Mouse (Mus musculus): ENCODE data around the gene Cnbd2.
"Not testable (repeated sequence)": the region's sequence is repeated elsewhere in the genome, so short reads cannot be mapped to it uniquely, and the experiment has no call there.

The Cnbd2 gene

DNA sequence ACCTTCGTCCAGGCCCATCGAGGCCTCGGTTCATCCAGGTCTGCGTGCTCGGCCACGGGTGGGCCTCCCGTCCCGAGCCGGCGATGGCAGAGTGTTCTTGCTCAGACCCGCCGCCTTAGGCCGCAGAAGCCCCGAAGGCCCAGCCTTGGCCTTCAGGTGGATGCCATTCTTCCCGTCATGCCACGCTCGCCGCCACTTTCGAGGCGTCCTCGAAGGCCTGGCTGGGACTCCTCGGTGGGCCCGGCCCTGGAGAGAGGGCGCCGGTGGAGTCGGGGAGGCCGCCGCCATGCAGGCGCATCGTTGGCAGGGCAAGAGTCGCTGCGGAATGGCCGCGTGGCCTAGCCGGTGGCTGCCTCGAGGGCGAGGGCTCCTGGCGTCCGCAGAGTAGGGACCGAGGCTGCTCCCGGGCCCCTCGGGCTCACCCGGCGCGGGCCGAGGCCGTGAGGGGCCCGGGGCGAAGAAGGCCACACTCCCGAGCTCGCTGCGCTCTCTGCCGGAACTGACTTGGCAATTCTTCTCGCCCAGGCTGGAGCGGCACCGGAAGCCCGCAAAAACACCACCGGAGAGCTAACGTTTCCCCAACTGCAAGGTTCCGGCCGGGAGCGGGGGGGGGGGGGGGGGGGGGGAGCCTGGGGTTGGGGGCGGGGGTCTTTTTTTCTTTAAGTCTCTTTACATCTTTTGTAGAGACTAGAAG, 80.5 kb downstream of the Cnbd2 start:
- DNase-seq (ENCODE audit: low read depth) = peak; percentile 59

DNA sequence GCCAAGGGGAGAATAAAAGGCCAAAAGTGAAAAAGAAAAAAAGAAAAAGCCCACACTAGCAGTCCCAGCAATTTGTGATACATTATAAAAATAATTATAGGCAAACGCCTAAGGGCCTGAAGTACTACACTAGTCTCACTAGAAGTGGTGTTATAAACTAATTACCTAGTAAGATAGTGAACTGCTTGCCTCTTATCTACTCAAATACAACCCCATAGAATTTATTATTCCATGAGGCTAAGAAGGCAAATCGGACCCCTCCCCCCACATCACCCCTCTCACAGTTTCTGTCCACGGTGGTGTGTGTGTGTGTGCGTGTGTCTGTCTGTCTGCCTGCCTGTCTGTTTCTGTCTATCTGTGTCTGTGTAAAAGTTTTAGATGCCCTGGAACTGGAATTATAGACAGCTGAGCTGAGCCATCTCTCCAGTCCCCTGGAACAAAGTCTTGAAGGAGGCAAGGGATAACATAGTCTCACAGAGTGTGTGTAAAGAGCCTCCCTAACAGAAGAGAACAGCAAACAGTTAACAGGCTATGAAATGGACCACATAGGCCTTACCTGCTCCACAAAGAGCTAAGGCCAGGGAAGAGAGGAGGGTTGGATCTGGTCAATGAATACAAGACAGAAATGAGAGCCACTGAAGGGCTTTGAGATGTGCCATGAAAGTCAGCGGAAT, 81.2 kb downstream of the Cnbd2 start:
- peak; percentile 10 for DNase-seq (ENCODE audit: low read depth)

DNA sequence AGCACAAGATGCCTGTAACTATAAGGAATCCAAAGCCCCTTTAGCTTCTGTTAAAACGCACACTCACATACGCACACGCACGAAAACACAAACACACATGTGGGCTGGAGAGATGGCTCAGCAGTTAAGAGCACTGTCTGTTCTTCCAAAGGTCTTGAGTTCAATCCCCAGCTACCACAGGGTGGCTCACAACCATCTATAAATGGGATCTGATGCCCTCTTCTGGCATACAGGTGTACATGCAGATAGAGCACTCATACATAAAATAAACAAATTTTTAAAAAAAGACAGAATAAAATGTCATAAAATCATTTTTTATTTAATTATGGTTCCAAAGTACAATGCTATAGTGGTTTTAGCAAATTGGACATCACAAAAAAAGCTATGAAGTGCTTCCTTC, 82.2 kb downstream of the Cnbd2 start:
- no peak for DNase-seq (ENCODE audit: low read depth)

DNA sequence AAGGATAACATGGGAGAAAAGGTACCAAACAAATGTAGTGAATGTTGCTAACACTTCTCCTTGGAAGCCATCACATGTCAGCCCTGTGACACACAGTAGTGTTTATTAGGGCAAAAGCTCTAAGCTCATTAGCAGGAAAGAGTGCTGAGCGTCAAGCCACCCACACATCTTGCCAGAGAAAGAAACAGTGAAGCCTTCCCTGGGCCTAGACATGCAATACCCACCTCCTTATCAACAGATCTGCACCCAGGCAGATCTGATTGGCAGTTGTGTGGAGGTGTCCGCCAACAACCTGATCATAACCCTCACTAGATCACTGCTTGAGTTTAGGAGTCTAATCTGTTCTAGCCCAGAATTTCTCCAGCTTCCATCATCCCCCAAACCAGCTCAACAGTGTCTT, 84.0 kb downstream of the Cnbd2 start:
- DNase-seq (ENCODE audit: low read depth) = no peak

DNA sequence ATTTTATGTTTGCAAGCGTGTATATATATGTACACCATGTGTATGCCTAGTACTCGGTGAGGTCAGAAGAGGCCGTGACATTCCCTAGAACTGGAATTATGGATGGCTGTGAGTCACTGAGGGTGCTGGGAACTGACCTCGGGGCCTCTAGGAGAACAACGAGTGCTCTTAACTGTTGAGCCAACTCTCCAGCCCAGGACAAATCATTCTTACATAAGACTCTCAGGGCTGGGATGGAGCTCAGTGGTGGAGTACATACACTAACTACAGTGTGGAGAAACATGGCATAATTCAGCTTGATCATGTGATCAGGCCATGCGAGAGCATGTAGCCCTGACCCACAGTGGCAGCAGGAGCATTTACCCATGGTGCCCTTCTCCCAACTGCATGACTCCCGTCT, 85.9 kb downstream of the Cnbd2 start:
- no peak for DNase-seq (ENCODE audit: low read depth)

DNA sequence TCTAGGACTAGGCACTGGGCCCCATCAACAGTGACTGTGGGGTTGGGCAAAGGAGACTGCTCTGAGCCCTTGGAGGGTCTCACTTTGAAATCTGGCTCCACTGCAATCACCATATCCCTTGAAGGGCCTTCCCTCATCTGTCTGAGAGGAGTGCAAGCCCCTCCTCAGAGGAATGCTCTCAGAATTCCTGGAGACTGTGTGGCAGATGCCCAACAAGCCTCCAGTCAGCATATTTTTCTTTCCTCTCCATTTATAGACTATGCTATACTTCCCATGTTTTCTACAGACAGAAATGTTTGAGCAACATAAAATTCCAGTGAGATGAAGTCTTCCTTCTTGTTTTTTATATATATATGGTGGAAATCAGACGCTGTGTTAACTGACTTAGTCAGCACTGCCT, 87.4 kb downstream of the Cnbd2 start:
- DNase-seq (ENCODE audit: low read depth) = no peak

DNA sequence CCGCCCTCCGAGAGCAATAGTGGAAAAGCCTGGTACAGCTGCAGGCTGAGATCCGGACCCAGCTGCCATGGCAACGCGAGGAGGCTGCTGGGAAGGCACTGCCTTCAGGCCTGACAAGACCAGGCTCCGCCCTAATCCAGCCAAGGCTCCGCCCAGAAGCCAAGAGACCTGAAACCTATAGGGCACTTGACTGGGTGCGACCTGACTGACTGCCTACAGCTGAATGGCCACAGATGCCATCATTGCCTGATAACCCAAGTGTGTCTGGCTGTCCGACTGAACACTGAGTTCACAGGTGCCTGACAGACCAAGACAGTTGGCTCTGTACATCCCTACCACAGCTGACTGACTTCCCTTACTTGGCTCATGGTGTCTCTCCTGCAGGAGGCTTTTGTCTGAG, 89.2 kb downstream of the Cnbd2 start:
- DNase-seq (ENCODE audit: low read depth) = peak; percentile 65

DNA sequence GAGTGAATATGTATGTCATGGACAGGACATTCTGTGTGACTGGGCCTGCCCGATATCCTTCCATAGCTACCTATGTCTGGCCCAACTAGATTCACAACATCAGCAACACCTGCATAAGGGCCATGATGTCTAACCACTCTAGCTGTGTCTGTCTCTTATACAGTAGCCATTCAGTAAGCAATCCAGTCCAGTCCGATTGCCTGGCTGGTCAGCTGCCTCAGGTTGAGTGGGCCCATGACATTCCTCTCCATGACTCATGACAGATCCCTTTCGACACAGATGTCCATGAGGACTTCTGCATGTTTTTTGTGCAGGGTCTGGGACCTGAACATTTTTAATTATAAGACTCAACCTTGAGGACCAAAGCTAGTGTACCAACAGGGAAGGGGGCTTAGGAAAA, 89.9 kb downstream of the Cnbd2 start:
- DNase-seq (ENCODE audit: low read depth) = no peak

DNA sequence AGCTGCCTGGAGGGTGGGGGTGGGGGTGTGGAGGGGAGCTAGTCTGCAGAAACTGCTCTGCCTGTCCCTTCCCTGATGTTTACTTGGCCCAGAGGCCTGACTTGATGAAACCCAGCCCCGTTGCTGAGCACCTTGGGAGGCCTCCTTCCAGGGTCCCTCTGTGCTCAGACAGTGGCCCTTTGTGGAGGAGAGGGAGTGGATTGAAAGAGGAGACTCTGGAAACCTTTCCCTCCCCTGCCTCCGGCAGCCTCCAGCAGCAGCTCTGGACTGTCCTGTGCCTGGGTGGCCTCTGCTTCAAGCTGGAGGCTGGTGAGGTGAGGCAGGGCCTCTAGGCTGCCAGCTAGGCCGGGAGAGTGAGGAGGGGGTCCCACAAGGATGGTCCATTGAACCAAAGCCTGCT, 94.9 kb downstream of the Cnbd2 start:
- DNase-seq (ENCODE audit: low read depth) = no peak

DNA sequence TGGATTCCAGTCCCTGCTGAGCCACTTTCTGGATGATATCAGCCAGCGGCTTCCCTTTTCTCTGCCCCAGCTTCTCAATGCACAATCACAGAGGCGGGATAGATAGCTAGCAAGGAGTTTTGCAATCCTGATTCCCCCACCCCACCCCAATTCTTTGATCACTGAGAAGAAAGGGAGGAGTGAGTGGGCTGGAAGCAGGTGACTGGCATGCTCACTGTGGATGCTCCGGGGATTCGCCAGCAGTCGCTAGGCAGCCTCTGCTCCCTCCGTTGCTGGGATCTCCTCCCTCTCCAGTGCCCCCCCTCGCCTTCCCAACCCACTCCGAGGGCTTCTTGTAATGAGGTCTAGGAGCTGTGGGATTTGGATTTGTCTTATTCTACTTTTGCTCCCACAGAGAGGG, 96.1 kb downstream of the Cnbd2 start:
- DNase-seq (ENCODE audit: low read depth) = no peak

DNA sequence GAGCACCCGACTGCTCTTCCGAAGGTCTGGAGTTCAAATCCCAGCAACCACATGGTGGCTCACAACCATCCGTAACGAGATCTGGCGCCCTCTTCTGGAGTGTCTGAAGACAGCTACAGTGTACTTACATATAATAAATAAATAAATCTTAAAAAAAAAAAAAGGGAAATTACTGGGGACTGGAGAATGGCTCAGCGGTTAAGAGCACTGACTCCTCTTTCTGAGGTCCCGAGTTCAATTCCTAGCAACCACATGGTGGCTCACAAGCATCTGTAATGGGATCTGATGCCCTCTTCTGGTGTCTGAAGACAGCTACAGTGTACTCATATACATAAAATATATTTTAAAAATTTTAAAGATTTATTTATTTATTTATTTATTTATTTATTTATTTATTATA, 99.2 kb downstream of the Cnbd2 start:
- DNase-seq (ENCODE audit: low read depth) = not testable (repeated sequence)

DNA sequence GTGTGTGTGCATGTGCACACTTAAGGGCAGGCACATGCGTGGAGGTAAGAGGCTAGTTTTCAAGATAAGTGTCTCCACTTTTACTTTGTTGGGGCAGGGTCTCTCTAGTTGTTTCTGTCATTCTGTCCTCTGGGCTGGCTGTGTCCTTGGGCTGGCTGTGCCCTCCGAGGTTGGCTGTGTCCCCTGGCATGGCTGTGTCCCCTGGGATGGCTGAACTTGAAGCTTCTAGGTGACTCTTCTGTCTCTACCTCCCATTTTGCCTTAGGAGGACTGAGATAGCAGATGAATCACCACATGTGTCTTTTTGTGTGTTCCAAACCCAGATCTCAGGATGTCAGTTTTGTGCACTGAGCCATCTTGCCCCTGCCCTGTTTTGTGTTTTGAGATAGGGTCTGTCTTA, 102.9 kb downstream of the Cnbd2 start:
- DNase-seq (ENCODE audit: low read depth) = no peak

DNA sequence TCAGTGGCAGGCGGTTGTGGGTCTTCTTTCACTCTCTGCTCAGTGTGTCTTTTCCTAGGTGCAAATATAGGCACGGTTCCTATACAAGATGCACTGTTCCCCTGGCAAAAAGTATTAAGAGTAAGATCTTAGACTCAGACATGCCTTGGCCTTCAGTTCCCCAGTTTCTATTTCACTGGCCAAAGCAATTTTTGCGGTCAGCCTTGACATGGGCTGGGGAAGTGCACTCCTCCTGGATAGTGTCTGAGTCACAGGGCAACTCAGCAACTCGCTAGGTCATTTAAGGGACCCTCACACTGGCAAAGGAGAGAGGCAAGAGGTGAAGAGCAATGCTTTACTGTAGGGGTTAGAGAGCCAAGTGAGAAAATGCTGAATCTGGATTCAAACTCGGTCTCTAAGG, 103.6 kb downstream of the Cnbd2 start:
- no peak for DNase-seq (ENCODE audit: low read depth)

DNA sequence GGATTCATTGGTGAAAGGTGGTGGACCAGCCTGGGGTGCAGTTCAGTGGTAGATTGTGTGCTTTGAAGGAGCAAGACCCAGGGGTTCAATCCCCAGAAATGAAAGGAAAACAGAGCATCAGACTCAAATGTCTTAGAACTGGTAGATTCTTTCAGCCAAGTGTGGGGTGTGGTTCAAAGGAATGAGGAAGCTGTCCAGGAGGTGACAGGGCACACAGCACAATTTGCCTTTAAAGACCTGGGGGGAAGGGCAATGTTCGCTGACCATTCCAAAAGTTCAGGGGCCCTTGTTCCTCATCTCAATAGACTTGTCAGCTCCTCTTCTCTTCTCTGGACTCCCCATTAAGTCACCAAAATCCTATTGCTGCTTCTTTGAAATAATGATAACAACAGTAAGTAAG, 105.1 kb downstream of the Cnbd2 start:
- DNase-seq (ENCODE audit: low read depth) = no peak

DNA sequence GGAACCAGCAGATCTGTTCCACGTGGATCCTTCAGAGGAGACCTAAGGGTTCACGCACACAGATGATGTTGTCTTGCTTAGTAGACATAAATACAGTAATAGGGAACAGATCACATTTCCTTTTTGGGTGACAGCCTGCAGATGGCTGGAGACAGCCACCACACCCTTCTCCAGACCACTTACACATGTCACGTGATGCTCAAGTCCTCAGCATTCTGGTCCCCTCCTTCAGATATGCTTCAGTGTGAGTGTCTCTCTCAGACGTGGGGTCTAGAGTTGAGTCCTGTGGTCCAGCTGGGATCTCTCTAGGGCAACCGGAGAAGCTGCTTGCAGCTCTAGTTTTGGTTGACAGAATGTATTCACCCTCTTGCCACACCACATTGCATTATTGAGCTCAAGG, 106.4 kb downstream of the Cnbd2 start:
- DNase-seq (ENCODE audit: low read depth) = no peak

DNA sequence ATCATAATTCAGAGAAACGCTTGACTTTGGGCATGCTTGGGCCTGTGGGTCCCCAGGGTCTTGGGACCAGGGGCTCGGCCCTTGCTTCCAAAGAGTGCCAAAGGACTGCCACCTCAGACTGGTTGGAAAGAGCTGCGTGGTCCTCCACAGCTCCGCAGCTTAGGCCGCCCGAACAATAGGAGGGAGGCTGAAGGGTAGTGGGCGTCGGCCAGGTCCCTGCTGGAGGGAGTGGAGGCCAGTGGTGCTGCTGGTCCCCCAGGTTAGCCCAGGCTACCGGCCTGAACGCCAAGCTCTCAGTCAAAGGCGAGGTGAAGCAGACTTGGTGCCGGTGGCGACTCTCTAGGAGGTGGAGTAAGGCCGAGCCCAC, 108.2 kb downstream of the Cnbd2 start:
- DNase-seq (ENCODE audit: low read depth) = no peak

DNA sequence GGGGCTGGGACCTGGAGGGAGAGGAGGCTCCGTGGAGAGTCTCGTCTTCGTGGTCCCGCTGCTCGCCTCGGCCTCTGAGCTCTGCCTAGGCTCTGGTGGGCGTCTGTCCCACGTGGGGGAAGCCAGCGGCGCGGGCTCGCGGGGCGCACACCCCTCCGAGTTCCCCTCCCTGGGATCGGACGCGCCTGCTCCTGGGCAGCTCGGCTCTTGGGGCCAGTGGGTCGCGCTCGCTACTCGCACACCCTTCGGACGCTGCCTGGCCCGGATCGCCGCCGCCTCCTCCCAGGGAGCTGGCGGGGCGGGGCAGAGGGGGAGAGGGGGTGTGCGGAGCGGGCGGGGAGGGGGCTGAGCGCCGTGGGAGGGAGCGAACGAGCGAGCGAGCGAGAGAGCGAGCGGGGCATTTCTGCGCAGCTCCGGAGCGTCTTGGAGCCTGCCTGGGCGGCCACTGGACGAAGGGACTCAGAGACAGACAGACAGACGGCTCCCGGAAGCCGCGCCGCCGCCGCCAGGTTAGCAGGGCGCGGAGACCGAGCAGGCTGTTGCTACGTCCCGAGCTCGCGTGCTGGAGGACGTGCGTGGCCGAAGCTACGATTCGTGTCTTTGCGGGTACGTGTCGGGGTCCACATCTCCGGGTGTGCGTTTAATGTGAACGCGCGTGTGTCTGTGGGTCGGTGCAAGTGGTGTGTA, 108.7 kb downstream of the Cnbd2 start, which contains the start of gene Epb41l1:
TSS of gene Epb41l1 (plus strand) at position 216 of the 687 bp plus-strand sequence.
- no peak for DNase-seq (ENCODE audit: low read depth)

DNA sequence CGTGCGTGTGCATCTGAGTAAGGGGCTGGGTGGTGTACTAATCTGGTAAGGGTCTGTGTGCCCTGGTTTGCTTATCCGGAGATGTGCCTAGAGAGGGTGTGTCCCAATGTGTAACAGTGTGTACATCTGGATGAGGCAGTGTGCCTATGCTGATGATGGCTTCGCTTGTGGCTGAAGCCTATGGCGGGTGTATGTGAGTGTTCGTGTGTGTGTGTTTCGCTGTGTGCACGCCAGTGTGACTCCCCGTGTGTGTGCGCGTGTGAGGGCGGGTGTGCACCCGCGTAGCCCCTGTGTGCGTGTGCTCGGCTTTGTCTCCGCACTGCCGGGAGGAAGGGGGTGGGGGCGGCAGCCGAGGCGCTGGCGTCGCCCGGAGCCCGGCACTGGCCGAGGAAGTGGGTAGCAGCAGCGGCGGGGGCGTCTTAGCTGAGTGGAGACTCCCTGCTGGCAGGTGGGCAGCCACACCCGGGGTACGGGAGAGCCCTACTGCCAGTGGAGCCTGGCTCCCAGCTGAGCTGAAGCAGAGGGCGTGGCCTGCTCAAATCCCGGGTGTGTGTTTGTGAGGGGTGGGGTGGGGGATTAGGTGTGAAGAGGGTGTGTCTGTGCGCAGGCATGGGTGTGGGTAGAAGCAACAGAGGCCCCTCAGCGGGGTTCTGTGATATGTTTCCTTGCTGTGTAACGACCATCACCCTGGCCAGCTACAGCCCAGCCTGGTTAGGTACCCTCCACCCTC, 109.4 kb downstream of the Cnbd2 start:
- no peak for DNase-seq (ENCODE audit: low read depth)

DNA sequence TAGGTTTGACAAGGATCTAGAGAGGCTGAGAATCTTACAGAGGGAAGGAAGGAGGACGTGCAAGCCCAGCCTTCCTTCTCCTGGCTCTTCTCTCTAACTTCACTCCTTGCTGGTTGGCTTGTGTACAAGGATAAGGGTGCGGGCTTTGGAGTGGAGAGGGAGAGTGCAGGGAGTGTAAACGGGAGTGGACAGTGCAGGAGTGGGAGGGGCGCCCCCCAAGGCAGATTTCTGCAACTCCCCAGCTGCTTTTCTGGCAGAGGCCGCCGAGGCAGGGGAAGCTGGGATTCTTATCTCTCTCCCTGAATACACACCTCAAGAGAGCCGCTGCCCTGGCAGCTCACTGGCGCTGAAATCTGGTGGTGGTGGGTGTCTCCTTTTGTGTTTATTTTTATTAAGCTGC, 110.5 kb downstream of the Cnbd2 start:
- no peak for DNase-seq (ENCODE audit: low read depth)

DNA sequence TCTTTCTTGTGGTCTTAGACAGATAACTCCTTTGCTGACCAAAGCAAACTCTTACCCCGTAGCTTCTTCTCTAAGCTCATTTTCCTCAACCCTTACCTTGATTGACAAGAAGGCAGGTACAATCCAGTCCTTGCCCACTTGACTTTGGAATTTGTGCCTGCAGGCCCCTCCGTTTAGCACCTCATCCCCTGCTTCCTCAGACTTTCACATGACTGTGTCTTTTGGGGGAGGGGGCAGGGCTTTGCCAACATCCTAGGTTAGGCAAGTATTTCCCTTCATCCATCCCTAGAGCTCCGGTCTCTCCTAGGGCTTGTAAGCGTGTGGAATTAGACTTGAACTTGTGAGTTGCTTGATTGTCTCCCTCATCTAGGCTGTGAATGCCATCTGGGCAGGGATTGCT, 111.6 kb downstream of the Cnbd2 start:
- DNase-seq (ENCODE audit: low read depth) = no peak

All from c-Kit-positive CD71-positive TER-119-negative erythroid progenitor cells, embryonic 14.5 days (primary cell).